Mouse (Mus musculus) liver, embryonic 15.5 days (tissue): ENCODE results near the gene Epm2aip1. TPM values are rescaled to one million over a fixed set of nuclear protein-coding genes. Genes with fewer than 3 reads are reported as not detected.
A peak's percentile ranks its signal among the peaks of the same experiment; 100 is the strongest.

Experiments
- ATAC-seq: fragments of 200-750 bp; cut with Nextera tagmentation; 2 replicates; pipeline ENCODE4 v1.8.0; 2017; ENCODE audit warnings: moderate number of reproducible peaks, mild to moderate bottlenecking, moderate library complexity; ENCODE audit not compliant: insufficient read depth
- H3K27ac ChIP-seq: fragments of 300-500 bp; sonication (generic); replicated peaks from 2 replicates; pipeline ENCODE4 v1.5.1; 2015; ENCODE audit warnings: mild to moderate bottlenecking, inconsistent platforms
- H3K27me3 ChIP-seq: fragments of 300-500 bp; sonication (generic); 2 replicates; pipeline ENCODE4 v1.6.1; 2015; ENCODE audit warnings: mild to moderate bottlenecking, inconsistent platforms
- H3K36me3 ChIP-seq: fragments of 300-500 bp; sonication (generic); replicated peaks from 2 replicates; pipeline ENCODE4 v1.6.1; 2015; ENCODE audit warnings: moderate library complexity, mild to moderate bottlenecking, inconsistent platforms
- H3K4me1 ChIP-seq: fragments of 300-500 bp; sonication (generic); replicated peaks from 2 replicates; pipeline ENCODE4 v1.6.1; 2015; ENCODE audit warnings: inconsistent platforms
- H3K4me2 ChIP-seq: fragments of 300-500 bp; sonication (generic); 2 replicates; pipeline ENCODE4 v1.6.1; 2015; ENCODE audit warnings: moderate library complexity, mild to moderate bottlenecking, inconsistent platforms
- H3K4me3 ChIP-seq: fragments of 300-500 bp; sonication (generic); replicated peaks from 2 replicates; pipeline ENCODE4 v1.5.1; 2015; ENCODE audit warnings: mild to moderate bottlenecking, inconsistent platforms
- H3K9ac ChIP-seq: fragments of 300-500 bp; sonication (generic); 2 replicates; pipeline ENCODE4 v1.6.1; 2015; ENCODE audit warnings: moderate library complexity, mild to moderate bottlenecking, inconsistent platforms
- H3K9me3 ChIP-seq: fragments of 300-500 bp; sonication (generic); replicated peaks from 2 replicates; pipeline ENCODE4 v1.6.1; 2016; ENCODE audit warnings: inconsistent platforms
- WGBS: fragments of 180-500 bp; shearing (Covaris S2); methylation state at CpG from one replicate; pipeline ENCODE4 v1.1.7; 2015; ENCODE audit warnings: mixed read lengths; ENCODE audit not compliant: insufficient replicate concordance; 5-methylcytosine and 5-hydroxymethylcytosine counted together
- polyA plus RNA-seq: library from polyadenylated mRNA; unstranded; fragments of >200 nt; fragmentation: Nextera tagmentation; extraction: Ambion mirVana; gene quantifications from 2 replicates; pipeline ENCODE4 v1.2.1, GENCODE M21; 2015

Gene Epm2aip1
- polyA plus RNA-seq, 1 experiment from 2014 or later = 6.6 TPM

DNA sequence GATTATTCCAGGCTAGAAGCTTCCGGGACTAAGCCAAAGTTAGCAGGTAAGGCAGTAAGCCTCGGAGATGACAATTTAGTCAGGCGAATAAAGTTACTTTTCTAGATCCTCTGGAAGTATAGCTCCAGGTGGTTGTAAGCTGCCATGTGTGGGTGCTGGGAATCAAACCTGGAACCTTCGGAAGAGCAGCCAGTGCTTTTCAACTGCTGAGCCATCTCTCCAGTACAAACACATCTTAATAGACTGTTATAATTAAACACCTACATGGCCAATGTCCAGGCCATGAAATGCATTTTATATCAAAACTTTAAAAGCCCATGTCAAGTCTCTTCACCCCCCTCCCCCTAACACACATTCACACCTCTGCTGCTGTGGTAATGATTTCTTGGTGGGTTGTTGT is 16.2 kb downstream of the Epm2aip1 start:
- ATAC-seq = no peak
- WGBS = 73% methylated on average over 4 of the region's 4 CpGs
- Histone ChIP-seq H3K9me3 (no peaks in the 10 kb centered on the region), H3K4me1 (peaks cover 6% of the 10 kb centered on the region), H3K4me2 (no peak overlapping the region), H3K27ac (no peak overlapping the region), H3K27me3 (0 out of 2 replicates have a peak, but pooled peaks cover 4% of the 10 kb centered on the region), H3K4me3 (no peak overlapping the region), H3K36me3 (no peaks in the 10 kb centered on the region), H3K9ac (no peak overlapping the region)

DNA sequence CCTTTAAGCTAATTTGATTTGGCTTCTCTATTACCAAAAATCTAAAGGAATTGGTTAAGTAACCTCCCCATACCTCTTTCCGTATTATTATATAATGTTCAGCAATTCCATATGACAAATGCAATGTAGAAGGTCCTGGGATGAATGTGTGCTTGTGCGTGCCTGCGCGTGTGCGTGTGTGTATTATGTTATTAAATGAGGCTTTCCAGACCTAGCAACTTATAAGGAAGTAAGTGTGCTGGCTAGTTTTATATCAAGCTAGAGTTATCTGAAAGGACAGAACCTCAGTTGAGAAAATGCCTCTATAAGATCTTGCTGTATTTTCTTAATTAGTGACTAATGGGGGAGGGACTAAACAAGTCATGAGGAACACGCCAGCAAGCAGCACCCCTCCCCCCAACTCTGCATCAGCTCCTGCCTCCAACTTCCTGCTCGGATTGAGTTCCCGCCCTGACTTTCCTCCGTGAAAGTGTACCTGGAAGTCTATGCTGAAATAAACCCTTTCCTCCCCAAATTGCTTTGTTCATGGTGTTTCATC is 17.6 kb downstream of the Epm2aip1 start:
- Histone ChIP-seq H3K4me2 (peak overlapping the region; percentile 49), H3K36me3 (no peaks in the 10 kb centered on the region), H3K9ac (no peak overlapping the region), H3K27me3 (0 out of 2 replicates have a peak, but pooled peaks cover 4% of the 10 kb centered on the region), H3K4me3 (0 out of 2 replicates have a peak overlapping the region, but pooled peaks have one; percentile 4), H3K9me3 (no peaks in the 10 kb centered on the region), H3K27ac (peak overlapping the region; percentile 39), H3K4me1 (peaks cover 6% of the 10 kb centered on the region)
- peak; percentile 55 for ATAC-seq
- 51% methylated on average over 9 of the region's 9 CpGs for WGBS

GRCm38 (mm10) chr9:111289832-111290339 is 18.2 kb downstream of the Epm2aip1 start:
- H3K4me2 ChIP-seq = peak overlapping the region; percentile 49
- no peaks in the 10 kb centered on the region for H3K9me3 ChIP-seq
- peak; percentile 69 for ATAC-seq
- 0 out of 2 replicates have a peak, but pooled peaks cover 4% of the 10 kb centered on the region for H3K27me3 ChIP-seq
- H3K36me3 ChIP-seq = no peaks in the 10 kb centered on the region
- 15% methylated on average over 21 of the region's 21 CpGs for WGBS
- H3K27ac ChIP-seq = peak overlapping the region; percentile 39
- H3K4me1 ChIP-seq = peaks cover 6% of the 10 kb centered on the region
- H3K4me3 ChIP-seq = 0 out of 2 replicates have a peak overlapping the region, but pooled peaks have one; percentile 4
- H3K9ac ChIP-seq = no peak overlapping the region

GRCm38 (mm10) chr9:111290539-111291100 is 18.9 kb downstream of the Epm2aip1 start:
- H3K9me3 ChIP-seq = no peaks in the 10 kb centered on the region
- WGBS = 70% methylated on average over 11 of the region's 11 CpGs
- peaks cover 6% of the 10 kb centered on the region for H3K4me1 ChIP-seq
- H3K27me3 ChIP-seq = 0 out of 2 replicates have a peak, but pooled peaks cover 4% of the 10 kb centered on the region
- H3K4me2 ChIP-seq = no peak overlapping the region
- H3K4me3 ChIP-seq = no peak overlapping the region
- no peak overlapping the region for H3K27ac ChIP-seq
- H3K9ac ChIP-seq = no peak overlapping the region
- no peak for ATAC-seq
- no peaks in the 10 kb centered on the region for H3K36me3 ChIP-seq

GRCm38 (mm10) chr9:111293234-111293633 is 21.5 kb downstream of the Epm2aip1 start:
- 0 out of 2 replicates have a peak, but pooled peaks cover 4% of the 10 kb centered on the region for H3K27me3 ChIP-seq
- no peak overlapping the region for H3K4me3 ChIP-seq
- no peak overlapping the region for H3K27ac ChIP-seq
- no peak for ATAC-seq
- no peak overlapping the region for H3K9ac ChIP-seq
- no peaks in the 10 kb centered on the region for H3K36me3 ChIP-seq
- WGBS = 56% methylated on average over 4 of the region's 4 CpGs
- no peak overlapping the region for H3K4me2 ChIP-seq
- no peaks in the 10 kb centered on the region for H3K9me3 ChIP-seq
- H3K4me1 ChIP-seq = peaks cover 6% of the 10 kb centered on the region

DNA sequence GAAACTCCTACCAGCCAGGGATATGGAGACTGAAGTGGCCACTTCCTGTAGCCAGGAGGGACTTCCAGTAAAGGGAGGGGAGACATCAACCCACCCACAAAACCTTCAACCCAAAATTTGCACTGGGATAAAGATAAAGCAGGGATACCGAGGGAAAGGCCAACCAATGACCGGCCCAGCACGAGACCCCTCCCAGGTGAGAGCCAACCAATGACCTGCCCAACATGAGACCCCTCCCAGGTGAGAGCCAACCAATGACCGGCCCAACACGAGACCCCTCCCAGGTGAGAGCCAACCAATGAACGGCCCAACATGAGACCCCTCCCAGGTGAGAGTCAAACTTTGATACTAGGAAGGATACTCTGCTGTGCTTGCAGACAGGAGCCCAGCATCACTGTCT is 23.2 kb downstream of the Epm2aip1 start:
- no peak overlapping the region for H3K4me2 ChIP-seq
- no peak for ATAC-seq
- no peaks in the 10 kb centered on the region for H3K36me3 ChIP-seq
- H3K27me3 ChIP-seq = 0 out of 2 replicates have a peak, but pooled peaks cover 4% of the 10 kb centered on the region
- H3K4me3 ChIP-seq = no peak overlapping the region
- H3K9me3 ChIP-seq = no peaks in the 10 kb centered on the region
- no peak overlapping the region for H3K9ac ChIP-seq
- H3K27ac ChIP-seq = no peak overlapping the region
- H3K4me1 ChIP-seq = no peaks in the 10 kb centered on the region
- WGBS = 68% methylated on average over 6 of the region's 6 CpGs

DNA sequence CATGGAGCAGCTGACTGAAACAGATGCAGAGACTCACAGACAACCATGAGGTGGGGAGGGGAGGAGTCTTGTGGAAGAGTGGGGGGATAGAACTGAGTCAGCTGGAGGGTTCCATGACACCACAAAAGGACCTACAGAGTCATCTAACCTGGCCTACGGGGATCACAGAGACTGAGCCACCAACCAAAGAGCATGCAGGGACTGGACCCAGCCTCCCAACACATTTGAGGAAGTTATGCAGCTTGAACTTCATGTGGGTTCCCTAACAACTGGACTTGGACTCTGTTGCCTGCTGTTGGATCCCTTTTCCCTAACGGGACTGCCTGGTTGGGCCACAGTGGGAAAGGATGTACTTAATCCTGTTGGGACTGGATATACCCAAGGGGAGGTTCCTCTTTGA is 23.6 kb downstream of the Epm2aip1 start:
- ATAC-seq = no peak
- H3K27ac ChIP-seq = no peak overlapping the region

GRCm38 (mm10) chr9:111296433-111296832 is 24.7 kb downstream of the Epm2aip1 start:
- H3K27me3 ChIP-seq = 0 out of 2 replicates have a peak, but pooled peaks cover 4% of the 10 kb centered on the region
- no peak overlapping the region for H3K4me2 ChIP-seq
- H3K36me3 ChIP-seq = no peaks in the 10 kb centered on the region
- no peak overlapping the region for H3K4me3 ChIP-seq
- no peak overlapping the region for H3K9ac ChIP-seq
- 58% methylated on average over 7 of the region's 7 CpGs for WGBS
- no peak for ATAC-seq
- no peaks in the 10 kb centered on the region for H3K4me1 ChIP-seq
- no peaks in the 10 kb centered on the region for H3K9me3 ChIP-seq
- H3K27ac ChIP-seq = no peak overlapping the region

More for the DNA sequence above, 23.6 kb downstream of the Epm2aip1 start:
- H3K4me3 ChIP-seq = no peak overlapping the region
- H3K4me2 ChIP-seq = no peak overlapping the region
- no peaks in the 10 kb centered on the region for H3K36me3 ChIP-seq
- H3K27me3 ChIP-seq = 0 out of 2 replicates have a peak, but pooled peaks cover 4% of the 10 kb centered on the region
- H3K4me1 ChIP-seq = no peaks in the 10 kb centered on the region
- no peak overlapping the region for H3K9ac ChIP-seq
- H3K9me3 ChIP-seq = no peaks in the 10 kb centered on the region
- WGBS = 54% methylated on average over 2 of the region's 2 CpGs

- no peaks in the 10 kb centered on the region for H3K9me3 ChIP-seq
- 76% methylated on average over 2 of the region's 2 CpGs for WGBS
- H3K4me1 ChIP-seq = no peaks in the 10 kb centered on the region
- no peak overlapping the region for H3K9ac ChIP-seq
- no peak overlapping the region for H3K4me3 ChIP-seq
- no peak overlapping the region for H3K4me2 ChIP-seq
- no peak overlapping the region for H3K27ac ChIP-seq
- H3K27me3 ChIP-seq = no peaks in the 10 kb centered on the region; the same call in 1 of the 2 replicates
- ATAC-seq = no peak
- no peaks in the 10 kb centered on the region for H3K36me3 ChIP-seq
Measured at GRCm38 (mm10) chr9:111298606-111299005, 26.9 kb downstream of the Epm2aip1 start.

DNA sequence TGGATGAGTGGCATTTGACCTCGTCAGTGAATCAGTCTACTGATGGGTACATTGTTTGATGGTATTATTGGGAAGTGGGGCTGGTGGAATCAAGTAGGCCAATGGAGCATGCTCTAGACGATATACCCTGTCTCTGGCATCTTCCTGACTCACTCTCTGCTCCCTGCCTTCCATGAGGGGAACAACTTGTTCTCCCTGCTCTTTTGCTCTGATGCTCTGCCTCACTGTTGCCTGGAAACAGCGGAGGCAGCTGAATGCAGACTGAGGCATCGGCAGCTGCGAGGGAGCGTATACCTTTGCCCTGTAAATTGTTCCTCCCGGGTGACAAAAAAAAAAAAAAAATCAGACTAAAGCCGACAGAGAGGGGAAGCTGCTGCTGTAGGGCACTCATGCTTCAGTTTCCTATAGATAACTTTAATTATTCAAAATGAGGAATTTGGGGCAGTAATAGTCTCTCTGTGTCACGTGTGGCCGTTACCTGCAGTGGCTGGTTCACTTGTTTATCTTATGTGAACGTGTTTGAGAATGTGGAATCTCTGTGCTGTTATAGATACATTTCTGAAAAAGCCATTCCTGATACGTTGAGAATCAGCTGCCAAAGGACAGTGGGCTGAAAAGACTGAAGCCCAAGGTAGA is 30.6 kb downstream of the Epm2aip1 start:
- Histone ChIP-seq H3K9me3 (no peaks in the 10 kb centered on the region), H3K9ac (no peak overlapping the region), H3K4me2 (no peak overlapping the region), H3K4me3 (no peak overlapping the region), H3K27me3 (peaks cover 3% of the 10 kb centered on the region; the same call in 1 of the 2 replicates), H3K27ac (no peak overlapping the region), H3K4me1 (no peaks in the 10 kb centered on the region), H3K36me3 (no peaks in the 10 kb centered on the region)
- WGBS = 57% methylated on average over 12 of the region's 12 CpGs
- ATAC-seq = no peak

DNA sequence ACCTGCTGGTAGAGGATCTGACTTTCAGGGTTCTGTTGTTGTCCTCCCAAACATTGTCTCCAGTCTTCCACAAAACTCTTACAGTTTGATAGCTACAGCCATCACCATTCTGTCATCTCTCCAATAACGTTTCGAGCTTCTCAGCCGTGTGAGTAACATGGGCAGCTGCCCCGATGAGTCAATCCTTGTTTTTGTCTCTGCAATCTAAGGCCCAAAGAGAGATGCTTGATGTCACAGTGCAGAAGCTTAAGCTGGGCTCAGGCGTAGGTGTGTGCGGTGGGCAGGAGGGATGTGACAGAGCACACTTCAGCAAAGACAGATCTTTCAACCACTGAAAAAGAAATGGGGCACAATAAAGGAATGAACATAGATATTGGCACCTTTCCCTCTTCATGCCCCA is 32.3 kb downstream of the Epm2aip1 start:
- Histone ChIP-seq H3K27me3 (peaks cover 6% of the 10 kb centered on the region), H3K4me3 (no peak overlapping the region), H3K9ac (no peak overlapping the region), H3K4me2 (no peak overlapping the region), H3K9me3 (no peaks in the 10 kb centered on the region), H3K4me1 (no peaks in the 10 kb centered on the region), H3K36me3 (no peaks in the 10 kb centered on the region), H3K27ac (no peak overlapping the region)
- ATAC-seq = no peak
- 71% methylated on average over 6 of the region's 6 CpGs for WGBS
